Comparison of ENCODE assay signal across 11 mouse cellular contexts in genomic region chr14:18463230-18463873, GRCm38 (mm10).
DNase-seq lines count a peak whose midpoint lies in the region; ATAC-seq and TF ChIP-seq lines count a peak whose summit lies in the region.
"Had no signal": no experiment of that assay in that cellular context is flagged by ENCODE, and none has a peak within 500 bp of the region (broad histone marks: within the 10 kb centered on the region; RNA-seq: fewer than 3 reads in every experiment).

No protein-coding gene starts in this region.

- no peak for DNase-seq in forebrain, embryonic 11.5 days (ENCODE audit: low spot score)
- DNase-seq in retina, adult 2 months (ENCODE audit: low read depth, low spot score) = peak; percentile 22
- DNase-seq in retina, embryonic 14.5 days (ENCODE audit: low spot score) = no peak
- DNase-seq in thymus, adult 2 months = no peak

- H3K4me3 ChIP-seq in forebrain, embryonic 12.5 days (replicated peaks) = no peak overlapping the region
- H3K4me3 ChIP-seq in forebrain, embryonic 11.5 days (ENCODE audit: low read depth, low read length) = no peak overlapping the region
- H3K4me3 ChIP-seq in hindbrain, embryonic 16.5 days (ENCODE audit: low read length) = peak overlapping the region; percentile 15; the same call in 1 of the 2 replicates
- H3K4me3 ChIP-seq in hindbrain, embryonic 13.5 days = no peak overlapping the region
- H3K4me3 ChIP-seq in stomach, embryonic 15.5 days (replicated peaks) = no peak overlapping the region
- no peak overlapping the region for H3K4me3 ChIP-seq in thymus, adult 2 months (ENCODE audit: control insufficient read depth, insufficient read depth, low read length)
- H3K4me3 ChIP-seq: liver, embryonic 12.5 days; neural tube, embryonic 12.5 days had no signal

- peaks cover 6% of the 10 kb centered on the region for H3K4me1 ChIP-seq in forebrain, embryonic 12.5 days
- H3K4me1 ChIP-seq in forebrain, embryonic 11.5 days (replicated peaks; ENCODE audit: control insufficient read depth, insufficient read depth, low read length) = no peaks in the 10 kb centered on the region
- H3K4me1 ChIP-seq in hindbrain, embryonic 16.5 days (ENCODE audit: control insufficient read depth, insufficient read depth, low read depth, low read length) = no peaks in the 10 kb centered on the region
- no peaks in the 10 kb centered on the region for H3K4me1 ChIP-seq in hindbrain, embryonic 13.5 days (replicated peaks)
- H3K4me1 ChIP-seq in stomach, embryonic 15.5 days = no peaks in the 10 kb centered on the region
- no peaks in the 10 kb centered on the region for H3K4me1 ChIP-seq in thymus, adult 2 months (replicated peaks; ENCODE audit: control insufficient read depth, insufficient read depth, low read length)
- H3K4me1 ChIP-seq: liver, embryonic 12.5 days; neural tube, embryonic 12.5 days had no signal

- WGBS in forebrain, embryonic 12.5 days = 30% methylated on average over 14 of the region's 14 CpGs
- WGBS in forebrain, embryonic 11.5 days = 31% methylated on average over 14 of the region's 14 CpGs
- 40% methylated on average over 14 of the region's 14 CpGs for WGBS in hindbrain, embryonic 16.5 days
- WGBS in hindbrain, embryonic 13.5 days = 32% methylated on average over 14 of the region's 14 CpGs
- 38% methylated on average over 14 of the region's 14 CpGs for WGBS in stomach, embryonic 15.5 days
- WGBS in thymus, adult 2 months = 74% methylated on average over 14 of the region's 14 CpGs

- H3K27me3 ChIP-seq in forebrain, embryonic 12.5 days = no peaks in the 10 kb centered on the region
- no peaks in the 10 kb centered on the region for H3K27me3 ChIP-seq in forebrain, embryonic 11.5 days (ENCODE audit: control insufficient read depth, insufficient read depth, low read length)
- H3K27me3 ChIP-seq in hindbrain, embryonic 16.5 days (replicated peaks; ENCODE audit: control insufficient read depth, insufficient read depth, low read length) = no peaks in the 10 kb centered on the region
- H3K27me3 ChIP-seq in hindbrain, embryonic 13.5 days = no peaks in the 10 kb centered on the region
- H3K27me3 ChIP-seq in stomach, embryonic 15.5 days (replicated peaks) = no peaks in the 10 kb centered on the region
- H3K27me3 ChIP-seq in thymus, adult 2 months (ENCODE audit: control insufficient read depth, insufficient read depth, low read length) = no peaks in the 10 kb centered on the region
- H3K27me3 ChIP-seq: liver, embryonic 12.5 days; neural tube, embryonic 12.5 days had no signal

- H3K27ac ChIP-seq in forebrain, embryonic 12.5 days = no peak overlapping the region
- H3K27ac ChIP-seq in forebrain, embryonic 11.5 days (ENCODE audit: low read depth, low read length) = no peak overlapping the region
- no peak overlapping the region for H3K27ac ChIP-seq in hindbrain, embryonic 16.5 days (ENCODE audit: low read depth, low read length)
- no peak overlapping the region for H3K27ac ChIP-seq in hindbrain, embryonic 13.5 days
- H3K27ac ChIP-seq in stomach, embryonic 15.5 days = no peak overlapping the region
- H3K27ac ChIP-seq in thymus, adult 2 months (ENCODE audit: control insufficient read depth, insufficient read depth, low read length) = no peak overlapping the region
- H3K27ac ChIP-seq: kidney, postnatal 0 days; liver, embryonic 12.5 days; neural tube, embryonic 12.5 days had no signal

- no peaks in the 10 kb centered on the region for H3K36me3 ChIP-seq in forebrain, embryonic 12.5 days (replicated peaks)
- H3K36me3 ChIP-seq in forebrain, embryonic 11.5 days (ENCODE audit: control insufficient read depth, insufficient read depth, low read length) = no peaks in the 10 kb centered on the region
- no peaks in the 10 kb centered on the region for H3K36me3 ChIP-seq in hindbrain, embryonic 16.5 days (ENCODE audit: control insufficient read depth, insufficient read depth, low read length)
- H3K36me3 ChIP-seq in hindbrain, embryonic 13.5 days = no peaks in the 10 kb centered on the region
- H3K36me3 ChIP-seq in stomach, embryonic 15.5 days = no peaks in the 10 kb centered on the region
- H3K36me3 ChIP-seq in thymus, adult 2 months (ENCODE audit: control insufficient read depth, insufficient read depth, low read length) = no peaks in the 10 kb centered on the region
- H3K36me3 ChIP-seq: liver, embryonic 12.5 days; neural tube, embryonic 12.5 days had no signal

- no peak for TF ChIP-seq POLR2A in thymus, adult 2 months (IDR thresholded peaks at IDR 0.05; ENCODE audit: control insufficient read depth, extremely low read depth, insufficient read depth, low read length, poor library complexity)

- H3K9ac ChIP-seq in forebrain, embryonic 12.5 days = no peak overlapping the region
- no peak overlapping the region for H3K9ac ChIP-seq in forebrain, embryonic 11.5 days (ENCODE audit: low read length)
- no peak overlapping the region for H3K9ac ChIP-seq in hindbrain, embryonic 16.5 days (ENCODE audit: low read depth, low read length)
- H3K9ac ChIP-seq in hindbrain, embryonic 13.5 days = no peak overlapping the region
- no peak overlapping the region for H3K9ac ChIP-seq in stomach, embryonic 15.5 days
- H3K9ac ChIP-seq: liver, embryonic 12.5 days; neural tube, embryonic 12.5 days had no signal

- H3K4me2 ChIP-seq in forebrain, embryonic 12.5 days = peak overlapping the region; percentile 21; the same call in 1 of the 2 replicates
- no peak overlapping the region for H3K4me2 ChIP-seq in forebrain, embryonic 11.5 days (ENCODE audit: low read depth, low read length, severe bottlenecking)
- H3K4me2 ChIP-seq in hindbrain, embryonic 16.5 days (ENCODE audit: low read length) = peak overlapping the region; percentile 41
- no peak overlapping the region for H3K4me2 ChIP-seq in hindbrain, embryonic 13.5 days
- H3K4me2 ChIP-seq in stomach, embryonic 15.5 days = 0 out of 2 replicates have a peak overlapping the region, but pooled peaks have one; percentile 8
- H3K4me2 ChIP-seq: liver, embryonic 12.5 days; neural tube, embryonic 12.5 days had no signal

- no peak for ATAC-seq in forebrain, embryonic 12.5 days (ENCODE audit: low FRiP score)
- ATAC-seq in forebrain, embryonic 11.5 days (replicated peaks; ENCODE audit: low FRiP score) = no peak
- ATAC-seq in hindbrain, embryonic 16.5 days = no peak
- ATAC-seq in hindbrain, embryonic 13.5 days (ENCODE audit: low FRiP score) = no peak
- no peak for ATAC-seq in stomach, embryonic 15.5 days (ENCODE audit: insufficient read depth, low FRiP score, low read depth)
- ATAC-seq: liver, embryonic 12.5 days had no signal

- H3K9me3 ChIP-seq in forebrain, embryonic 12.5 days = no peaks in the 10 kb centered on the region
- no peaks in the 10 kb centered on the region for H3K9me3 ChIP-seq in forebrain, embryonic 11.5 days (ENCODE audit: control insufficient read depth, low read length)
- H3K9me3 ChIP-seq in hindbrain, embryonic 16.5 days (ENCODE audit: control insufficient read depth, low read length) = no peaks in the 10 kb centered on the region
- H3K9me3 ChIP-seq in hindbrain, embryonic 13.5 days = no peaks in the 10 kb centered on the region
- H3K9me3 ChIP-seq in stomach, embryonic 15.5 days = no peaks in the 10 kb centered on the region
- H3K9me3 ChIP-seq: liver, embryonic 12.5 days; neural tube, embryonic 12.5 days had no signal

- TF ChIP-seq CTCF in thymus, adult 2 months (IDR thresholded peaks at IDR 0.05; ENCODE audit: borderline replicate concordance, control insufficient read depth, extremely low read depth, insufficient read depth, low read length, poor library complexity) = no peak

Comparison
In these comparisons a context has a peak if more than half of its experiments do, and no peak if none do; other contexts are left out.
1. H3K4me2 ChIP-seq: peak in forebrain, embryonic 12.5 days (single experiment), hindbrain, embryonic 16.5 days (single experiment) and stomach, embryonic 15.5 days (single experiment); none in forebrain, embryonic 11.5 days (single experiment) and hindbrain, embryonic 13.5 days (single experiment).